In genomic region chrX:100471491-100471890, GRCm38 (mm10) we compare ENCODE assay signal across 38 mouse cellular contexts. TPM values are rescaled to one million over a fixed set of nuclear protein-coding genes. Genes with fewer than 3 reads are reported as not detected.
DNase-seq lines count a peak whose midpoint lies in the region; ATAC-seq lines count a peak whose summit lies in the region.
"Had no signal": no experiment of that assay in that cellular context is flagged by ENCODE, and none has a peak within 500 bp of the region (broad histone marks: within the 10 kb centered on the region; RNA-seq: fewer than 3 reads in every experiment).

No protein-coding gene starts in this region.

- WGBS in heart, embryonic 12.5 days, result 77% methylated on average over 3 of the region's 3 CpGs
- WGBS in forebrain, embryonic 13.5 days, result 84% methylated on average over 3 of the region's 3 CpGs

- peak; percentile 56 for DNase-seq in gastrocnemius, adult 18-20 months (ENCODE audit: low spot score)
- DNase-seq in gastrocnemius, postnatal 14 days, result no peak
- peak; percentile 4 to 13 for DNase-seq in heart, adult 9 months (ENCODE audit: low spot score in 2 of 2)
- DNase-seq in 3T3-L1 (ENCODE audit: low read depth, low spot score) (peak; percentile 40), adipocyte (ENCODE audit: low spot score) (peak; percentile 72)
- no peak for DNase-seq in neural tube, embryonic 10.5 days (ENCODE audit: extremely low spot score, low spot score)
- DNase-seq: B cell, adult 2 months; cerebellum, adult 18-20 months; cerebellum, postnatal 10 days; gastrocnemius, postnatal 10 days; kidney, adult 8-10 months; layer of hippocampus, postnatal 36 days; left cerebral cortex, postnatal 4 days; lung, postnatal 4 days had no signal

- H3K27ac ChIP-seq in heart, embryonic 12.5 days (ENCODE audit: poor library complexity, severe bottlenecking), result no peak overlapping the region
- H3K27ac ChIP-seq in forebrain, embryonic 13.5 days, result no peak overlapping the region
- H3K27ac ChIP-seq: embryonic facial prominence, embryonic 13.5 days; forebrain, embryonic 10.5 days; heart, adult 2 months; kidney, postnatal 0 days; liver, embryonic 15.5 days; lung, embryonic 15.5 days; midbrain, embryonic 12.5 days; neural tube, embryonic 13.5 days; stomach, embryonic 15.5 days had no signal

- no peaks in the 10 kb centered on the region for H3K4me1 ChIP-seq in heart, embryonic 12.5 days (replicated peaks)
- H3K4me1 ChIP-seq in forebrain, embryonic 13.5 days, result no peaks in the 10 kb centered on the region
- H3K4me1 ChIP-seq: embryonic facial prominence, embryonic 13.5 days; forebrain, embryonic 10.5 days; lung, embryonic 15.5 days; midbrain, embryonic 12.5 days; neural tube, embryonic 13.5 days; stomach, embryonic 15.5 days had no signal

- no peak overlapping the region for H3K9ac ChIP-seq in heart, embryonic 12.5 days
- H3K9ac ChIP-seq in forebrain, embryonic 13.5 days, result no peak overlapping the region
- H3K9ac ChIP-seq: embryonic facial prominence, embryonic 13.5 days; liver, embryonic 15.5 days; lung, embryonic 15.5 days; midbrain, embryonic 12.5 days; neural tube, embryonic 13.5 days; stomach, embryonic 15.5 days had no signal

- ATAC-seq in heart, embryonic 12.5 days (ENCODE audit: insufficient number of reproducible peaks, low FRiP score), result no peak
- ATAC-seq in forebrain, embryonic 13.5 days, result no peak
- ATAC-seq: activated CD4-positive, CD25-positive, alpha-beta regulatory T cell, adult 4 months; forebrain, embryonic 16.5 days; intestine, embryonic 16.5 days had no signal

- H3K27me3 ChIP-seq in heart, embryonic 12.5 days (replicated peaks), result 0 out of 2 replicates have a peak, but pooled peaks cover 9% of the 10 kb centered on the region
- H3K27me3 ChIP-seq in forebrain, embryonic 13.5 days, result peaks cover 6% of the 10 kb centered on the region; the same call in 1 of the 2 replicates
- H3K27me3 ChIP-seq: stomach, embryonic 15.5 days had no signal

- H3K9me3 ChIP-seq in heart, embryonic 12.5 days (replicated peaks), result no peaks in the 10 kb centered on the region
- no peaks in the 10 kb centered on the region for H3K9me3 ChIP-seq in forebrain, embryonic 13.5 days (replicated peaks)
- H3K9me3 ChIP-seq: embryonic facial prominence, embryonic 13.5 days; forebrain, embryonic 10.5 days; liver, embryonic 15.5 days; lung, embryonic 15.5 days; megakaryocyte, embryonic 14.5 days; midbrain, embryonic 12.5 days; neural tube, embryonic 13.5 days; stomach, embryonic 15.5 days had no signal

- intact Hi-C loops in gastrocnemius, postnatal 14 days (cut with DNase I; ENCODE audit: low total_unique reads), result no loop called here

- H3K4me3 ChIP-seq in heart, embryonic 12.5 days, result no peak overlapping the region
- no peak overlapping the region for H3K4me3 ChIP-seq in forebrain, embryonic 13.5 days
- H3K4me3 ChIP-seq: embryonic facial prominence, embryonic 13.5 days; forebrain, embryonic 10.5 days; heart, adult 2 months; liver, embryonic 15.5 days; lung, embryonic 15.5 days; megakaryocyte, embryonic 14.5 days; midbrain, embryonic 12.5 days; myocyte; neural tube, embryonic 13.5 days; stomach, embryonic 15.5 days had no signal

- no peak overlapping the region for H3K4me2 ChIP-seq in heart, embryonic 12.5 days
- H3K4me2 ChIP-seq in forebrain, embryonic 13.5 days, result no peak overlapping the region
- H3K4me2 ChIP-seq: embryonic facial prominence, embryonic 13.5 days; liver, embryonic 15.5 days; lung, embryonic 15.5 days; midbrain, embryonic 12.5 days; neural tube, embryonic 13.5 days; stomach, embryonic 15.5 days had no signal

- H3K36me3 ChIP-seq in heart, embryonic 12.5 days, result no peaks in the 10 kb centered on the region
- no peaks in the 10 kb centered on the region for H3K36me3 ChIP-seq in forebrain, embryonic 13.5 days (ENCODE audit: poor library complexity, severe bottlenecking)
- H3K36me3 ChIP-seq: embryonic facial prominence, embryonic 13.5 days; forebrain, embryonic 10.5 days; liver, embryonic 15.5 days; lung, embryonic 15.5 days; midbrain, embryonic 12.5 days; neural tube, embryonic 13.5 days; stomach, embryonic 15.5 days had no signal

RNA-seq across cellular contexts. Expression of gene Igbp1, which starts 22.6 kb away (rescaled TPM):
- 10 to 100 TPM; 34.2 to 40.6 TPM for total RNA-seq in gastrocnemius, adult 18-20 months (2021)
- 10 to 100 TPM; 33.5 to 35.3 TPM for total RNA-seq in gastrocnemius, postnatal 14 days (2021)
- 22.4 and 23.3 TPM in 2 replicates for polyA plus RNA-seq in heart, embryonic 12.5 days (2016; fragmentation: Nextera tagmentation; extraction: Ambion mirVana)
- polyA plus RNA-seq in forebrain, embryonic 13.5 days (2015; fragmentation: Nextera tagmentation; extraction: Ambion mirVana), result 31.6 and 32.0 TPM in 2 replicates

RNA-seq across cellular contexts. Expression of gene Awat2, which starts 29.0 kb away (rescaled TPM):
- total RNA-seq in gastrocnemius, adult 18-20 months (2021), result under 1 TPM; 0.14 to 0.24 TPM
- not detected for total RNA-seq in gastrocnemius, postnatal 14 days (2021)
- 0.12 TPM in 1 of 2 replicates, not detected in the other for polyA plus RNA-seq in heart, embryonic 12.5 days (2016; fragmentation: Nextera tagmentation; extraction: Ambion mirVana)
- polyA plus RNA-seq in forebrain, embryonic 13.5 days (2015; fragmentation: Nextera tagmentation; extraction: Ambion mirVana), result 0.45 and 0.57 TPM in 2 replicates
- total RNA-seq: heart, adult 2 months; left cerebral cortex, postnatal 4 days; midbrain, postnatal 0 days had no signal
- polyA plus RNA-seq: heart, adult 2 months; heart, postnatal 0 days; midbrain, postnatal 0 days had no signal

RNA-seq across cellular contexts. Expression of gene Otud6a, which starts 42.7 kb away (rescaled TPM):
- total RNA-seq in gastrocnemius, adult 18-20 months (2021), result not detected
- total RNA-seq in gastrocnemius, postnatal 14 days (2021), result not detected
- not detected in 2 replicates for polyA plus RNA-seq in heart, embryonic 12.5 days (2016; fragmentation: Nextera tagmentation; extraction: Ambion mirVana)
- polyA plus RNA-seq in forebrain, embryonic 13.5 days (2015; fragmentation: Nextera tagmentation; extraction: Ambion mirVana), result not detected in 2 replicates
- total RNA-seq: common myeloid progenitor, adult 5-6 weeks; gastrocnemius, postnatal 10 days; heart, adult 2 months; layer of hippocampus, postnatal 36 days; left cerebral cortex, postnatal 4 days; midbrain, postnatal 0 days had no signal
- polyA plus RNA-seq: activated CD4-positive, CD25-positive, alpha-beta regulatory T cell, adult 4 months; brain, embryonic 14.5 days; embryonic facial prominence, embryonic 13.5 days; forebrain, embryonic 10.5 days; forebrain, embryonic 16.5 days; heart, adult 2 months; heart, postnatal 0 days; hindbrain, embryonic 11.5 days; intestine, embryonic 16.5 days; kidney, postnatal 0 days; large intestine, adult 2 months; limb, embryonic 14.5 days; liver, embryonic 15.5 days; lung, embryonic 15.5 days; midbrain, embryonic 12.5 days; midbrain, postnatal 0 days; myocyte; neural tube, embryonic 13.5 days; small intestine, adult 2 months; stomach, embryonic 15.5 days had no signal

RNA-seq across cellular contexts. Expression of gene Dgat2l6, which starts 53.1 kb away (rescaled TPM):
- total RNA-seq in gastrocnemius, adult 18-20 months (2021), result under 1 TPM; 0.30 to 0.62 TPM
- total RNA-seq in gastrocnemius, postnatal 14 days (2021), result under 1 TPM in 1 of 2 experiments, not detected in 1; 0.08 TPM
- polyA plus RNA-seq in heart, embryonic 12.5 days (2016; fragmentation: Nextera tagmentation; extraction: Ambion mirVana), result not detected in 2 replicates
- polyA plus RNA-seq in forebrain, embryonic 13.5 days (2015; fragmentation: Nextera tagmentation; extraction: Ambion mirVana), result not detected in 2 replicates
- total RNA-seq: common myeloid progenitor, adult 5-6 weeks; heart, adult 2 months; left cerebral cortex, postnatal 4 days; midbrain, postnatal 0 days had no signal
- polyA plus RNA-seq: activated CD4-positive, CD25-positive, alpha-beta regulatory T cell, adult 4 months; brain, embryonic 14.5 days; embryonic facial prominence, embryonic 13.5 days; forebrain, embryonic 10.5 days; forebrain, embryonic 16.5 days; heart, adult 2 months; heart, postnatal 0 days; hindbrain, embryonic 11.5 days; intestine, embryonic 16.5 days; kidney, postnatal 0 days; large intestine, adult 2 months; limb, embryonic 14.5 days; liver, embryonic 15.5 days; lung, embryonic 15.5 days; midbrain, embryonic 12.5 days; midbrain, postnatal 0 days; myocyte; neural tube, embryonic 13.5 days; small intestine, adult 2 months; stomach, embryonic 15.5 days had no signal

Comparison
In these comparisons a context has a peak if more than half of its experiments do, and no peak if none do; other contexts are left out.
1. DNase-seq: peak in gastrocnemius, adult 18-20 months (single experiment), heart, adult 9 months (2 of 2), 3T3-L1 (single experiment) and adipocyte (single experiment); none in gastrocnemius, postnatal 14 days (single experiment) and neural tube, embryonic 10.5 days (single experiment).